In genomic region chr11:108214521-108215223, GRCm38 (mm10) we compare ENCODE assay signal across 12 mouse cellular contexts.
A peak's percentile ranks its signal among the peaks of the same experiment; 100 is the strongest.
DNase-seq lines count a peak whose midpoint lies in the region; ATAC-seq and TF ChIP-seq lines count a peak whose summit lies in the region.
"Had no signal": no experiment of that assay in that cellular context is flagged by ENCODE, and none has a peak within 500 bp of the region (broad histone marks: within the 10 kb centered on the region; RNA-seq: fewer than 3 reads in every experiment).

No protein-coding gene starts in this region.

- no peaks in the 10 kb centered on the region for H3K9me3 ChIP-seq in lung, embryonic 14.5 days (ENCODE audit: low read depth, low read length)
- H3K9me3 ChIP-seq in embryonic facial prominence, embryonic 14.5 days (ENCODE audit: control insufficient read depth, low read length) = no peaks in the 10 kb centered on the region
- H3K9me3 ChIP-seq in midbrain, embryonic 15.5 days = no peaks in the 10 kb centered on the region
- H3K9me3 ChIP-seq: hindbrain, embryonic 10.5 days; lung, embryonic 15.5 days had no signal

- 75% methylated on average over 11 of the region's 11 CpGs for WGBS in lung, embryonic 14.5 days
- WGBS in embryonic facial prominence, embryonic 14.5 days = 71% methylated on average over 11 of the region's 11 CpGs
- WGBS in midbrain, embryonic 15.5 days = 87% methylated on average over 11 of the region's 11 CpGs

- peak overlapping the region; percentile 71 for H3K27ac ChIP-seq in gastrocnemius, adult 2 months
- H3K27ac ChIP-seq in lung, embryonic 14.5 days (ENCODE audit: low read depth) = no peak overlapping the region; the same call in 1 of the 2 replicates
- 0 out of 2 replicates have a peak overlapping the region, but pooled peaks have one; percentile 29 for H3K27ac ChIP-seq in embryonic facial prominence, embryonic 14.5 days (replicated peaks; ENCODE audit: low read depth, low read length)
- H3K27ac ChIP-seq in midbrain, embryonic 15.5 days = no peak overlapping the region
- H3K27ac ChIP-seq: lung, embryonic 15.5 days had no signal

- H3K79me2 ChIP-seq in myocyte (ENCODE audit: control insufficient read depth, insufficient read depth) = peaks cover 7% of the 10 kb centered on the region

- no peaks in the 10 kb centered on the region for H3K36me3 ChIP-seq in lung, embryonic 14.5 days (ENCODE audit: insufficient read depth)
- H3K36me3 ChIP-seq in embryonic facial prominence, embryonic 14.5 days (ENCODE audit: control insufficient read depth, insufficient read depth, low read length) = no peaks in the 10 kb centered on the region
- no peaks in the 10 kb centered on the region for H3K36me3 ChIP-seq in myocyte (ENCODE audit: control insufficient read depth, insufficient read depth)
- H3K36me3 ChIP-seq in midbrain, embryonic 15.5 days (replicated peaks) = no peaks in the 10 kb centered on the region
- H3K36me3 ChIP-seq: hindbrain, embryonic 10.5 days; lung, embryonic 15.5 days had no signal

- H3ac ChIP-seq in myocyte (ENCODE audit: control insufficient read depth, insufficient read length) = no peak overlapping the region

- no peak overlapping the region for H3K9ac ChIP-seq in lung, embryonic 14.5 days
- H3K9ac ChIP-seq in embryonic facial prominence, embryonic 14.5 days (ENCODE audit: low read depth, low read length) = no peak overlapping the region
- H3K9ac ChIP-seq in midbrain, embryonic 15.5 days = no peak overlapping the region
- H3K9ac ChIP-seq: lung, embryonic 15.5 days had no signal

- no peak for TF ChIP-seq CTCF in gastrocnemius, adult 2 months (IDR thresholded peaks at IDR 0.05)
- no peak for TF ChIP-seq CTCF in lung, embryonic 14.5 days (IDR thresholded peaks at IDR 0.05; ENCODE audit: low read depth)

- no peak for DNase-seq in gastrocnemius, adult 2 months
- DNase-seq in gastrocnemius, postnatal 14 days = no peak
- no peak for DNase-seq in lung, embryonic 14.5 days
- no peak for DNase-seq in lung, adult 18-20 months
- no peak for DNase-seq in embryonic facial prominence, embryonic 14.5 days (ENCODE audit: low spot score)
- no peak for DNase-seq in testis, postnatal 10 days (ENCODE audit: low spot score)
- DNase-seq: cerebellum, adult 11 months; layer of hippocampus, postnatal 36 days had no signal

- H3K4me3 ChIP-seq in gastrocnemius, adult 2 months = peak overlapping the region; percentile 50
- H3K4me3 ChIP-seq in lung, embryonic 14.5 days (ENCODE audit: low read depth, low read length) = no peak overlapping the region
- H3K4me3 ChIP-seq in embryonic facial prominence, embryonic 14.5 days (ENCODE audit: low read depth, low read length) = no peak overlapping the region
- peak overlapping the region; percentile 12 for H3K4me3 ChIP-seq in myocyte
- no peak overlapping the region for H3K4me3 ChIP-seq in midbrain, embryonic 15.5 days
- H3K4me3 ChIP-seq: hindbrain, embryonic 10.5 days; lung, embryonic 15.5 days had no signal

- no peaks in the 10 kb centered on the region for H3K27me3 ChIP-seq in lung, embryonic 14.5 days (ENCODE audit: insufficient read depth, low read length)
- H3K27me3 ChIP-seq in embryonic facial prominence, embryonic 14.5 days (replicated peaks; ENCODE audit: control insufficient read depth, insufficient read depth, low read length) = no peaks in the 10 kb centered on the region
- no peaks in the 10 kb centered on the region for H3K27me3 ChIP-seq in myocyte (ENCODE audit: control insufficient read depth, insufficient read depth, insufficient read length)
- H3K27me3 ChIP-seq in midbrain, embryonic 15.5 days (replicated peaks) = no peaks in the 10 kb centered on the region
- H3K27me3 ChIP-seq: lung, embryonic 15.5 days had no signal

- TF ChIP-seq POLR2A in myocyte (IDR thresholded peaks at IDR 0.05; ENCODE audit: insufficient read length, low read depth) = no peak

- no peak for ATAC-seq in lung, embryonic 14.5 days (ENCODE audit: insufficient read depth)
- no peak for ATAC-seq in embryonic facial prominence, embryonic 14.5 days (ENCODE audit: low read depth)
- no peak for ATAC-seq in midbrain, embryonic 15.5 days (replicated peaks)

- 0 out of 2 replicates have a peak overlapping the region, but pooled peaks have one; percentile 18 for H3K4me2 ChIP-seq in lung, embryonic 14.5 days
- H3K4me2 ChIP-seq in embryonic facial prominence, embryonic 14.5 days (ENCODE audit: low read depth, low read length) = peak overlapping the region; percentile 29
- peak overlapping the region; percentile 91 for H3K4me2 ChIP-seq in myocyte (ENCODE audit: low read depth)
- no peak overlapping the region for H3K4me2 ChIP-seq in midbrain, embryonic 15.5 days
- H3K4me2 ChIP-seq: lung, embryonic 15.5 days had no signal

- intact Hi-C loops in gastrocnemius, adult 2 months (cut with DNase I) = loop anchor here (10.0 kb wide), 1 partner anchor 180 kb away; no protein-coding TSS in a partner anchor
- intact Hi-C loops in gastrocnemius, postnatal 14 days (cut with DNase I; ENCODE audit: low total_unique reads) = no loop called here

- peaks cover 19% of the 10 kb centered on the region for H3K4me1 ChIP-seq in lung, embryonic 14.5 days (ENCODE audit: insufficient read depth)
- H3K4me1 ChIP-seq in embryonic facial prominence, embryonic 14.5 days (ENCODE audit: control insufficient read depth, insufficient read depth, low read length) = peaks cover 43% of the 10 kb centered on the region
- peaks cover 17% of the 10 kb centered on the region; the same call in 1 of the 2 replicates for H3K4me1 ChIP-seq in midbrain, embryonic 15.5 days

TF ChIP-seq in myocyte, 11 proteins besides CTCF, POLR2A, EP300 and RAD21:
- TF ChIP-seq TCF3 (IDR thresholded peaks at IDR 0.05; ENCODE audit: insufficient read length, low read depth) = no peak
- no peak for TF ChIP-seq MYOD1 (IDR thresholded peaks at IDR 0.05; ENCODE audit: control insufficient read depth in 1 of 3, insufficient read length in 2 of 3, low read depth in 2 of 3)
- no peak for TF ChIP-seq REST (IDR thresholded peaks at IDR 0.05; ENCODE audit: insufficient read depth, insufficient read length)
- TF ChIP-seq CEBPB (IDR thresholded peaks at IDR 0.05; ENCODE audit: insufficient read depth, poor library complexity, severe bottlenecking) = no peak
- no peak for TF ChIP-seq MAX (IDR thresholded peaks at IDR 0.05; ENCODE audit: low read depth)
- TF ChIP-seq E2F4 (IDR thresholded peaks at IDR 0.05; ENCODE audit: insufficient read depth) = no peak
- TF ChIP-seq MYOG (IDR thresholded peaks at IDR 0.05; ENCODE audit: control insufficient read depth in 1 of 3, insufficient read depth in 1 of 3, insufficient read length in 2 of 3, low read depth in 2 of 3) = no peak
- TF ChIP-seq POLR2AphosphoS2 (IDR thresholded peaks at IDR 0.05; ENCODE audit: insufficient read length, low read depth) = no peak
- no peak for TF ChIP-seq SRF (IDR thresholded peaks at IDR 0.05; ENCODE audit: control insufficient read depth, insufficient read length, low read depth)
- TF ChIP-seq USF1 (IDR thresholded peaks at IDR 0.05; ENCODE audit: low read depth) = no peak
- no peak for TF ChIP-seq TCF12 (IDR thresholded peaks at IDR 0.05; ENCODE audit: insufficient read depth, poor library complexity, severe bottlenecking)
TF ChIP-seq in myocyte: peak in this region for 0.

Comparison
In these comparisons a context has a peak if more than half of its experiments do, and no peak if none do; other contexts are left out.
1. H3K27ac ChIP-seq: peak in gastrocnemius, adult 2 months (single experiment) and embryonic facial prominence, embryonic 14.5 days (single experiment); none in lung, embryonic 14.5 days (single experiment) and midbrain, embryonic 15.5 days (single experiment).
2. H3K4me3 ChIP-seq: peak in gastrocnemius, adult 2 months (single experiment) and myocyte (single experiment); none in lung, embryonic 14.5 days (single experiment), embryonic facial prominence, embryonic 14.5 days (single experiment) and midbrain, embryonic 15.5 days (single experiment).